Mouse (Mus musculus): ENCODE data around the gene Acvr1c. TPM values are rescaled to one million over a fixed set of nuclear protein-coding genes. Genes with fewer than 3 reads are reported as not detected.

Acvr1c gene
- 0.57 and 0.88 TPM in 2 replicates for polyA plus RNA-seq (2015; fragmentation: Nextera tagmentation; extraction: Ambion mirVana)

DNA sequence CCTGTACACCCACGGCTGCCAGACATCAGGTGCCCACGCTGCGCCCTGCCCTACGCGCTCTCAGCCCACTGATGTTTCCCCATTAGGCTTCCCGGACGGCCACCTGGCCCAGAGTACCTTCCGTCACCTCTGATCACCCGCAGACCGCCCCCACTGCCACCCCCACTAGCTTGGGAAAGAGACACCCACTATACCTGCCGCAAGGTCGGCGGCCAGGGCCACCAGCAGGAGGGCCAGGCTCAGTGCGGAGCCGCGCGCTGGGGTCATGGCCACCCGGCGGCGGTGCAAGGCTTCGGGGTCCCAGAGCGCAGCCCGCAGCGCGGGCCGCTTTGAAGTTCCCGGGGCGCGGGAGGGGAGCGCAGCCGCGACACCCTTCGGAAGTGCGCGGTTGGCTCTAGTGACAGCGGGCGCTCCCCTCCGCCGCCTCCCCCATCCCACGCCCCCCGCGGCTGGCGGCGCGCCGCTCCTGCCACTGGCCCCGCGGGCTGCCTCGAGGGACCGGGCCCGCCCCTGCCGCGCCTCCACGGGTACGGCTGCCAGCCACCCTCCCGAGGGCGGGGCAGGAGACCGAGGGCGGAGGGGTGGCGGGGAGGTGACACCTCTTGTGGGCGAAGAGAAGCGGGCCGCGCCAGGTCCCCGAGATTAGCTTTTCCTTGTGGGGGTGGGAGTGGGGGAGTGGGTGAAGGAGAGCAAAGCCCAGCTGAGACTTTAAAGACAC is at the start of gene Acvr1c:
Gene Acvr1c, minus strand, starts transcription at position 482 of the 718 bp plus-strand sequence.
- peak within 1 kb of the TSS; percentile 99 for H3K4me2 ChIP-seq
- H3K36me3 ChIP-seq (ENCODE audit: poor library complexity, severe bottlenecking): no peaks in the 10 kb centered on the region
- H3K27ac ChIP-seq: no peak within 1 kb of the TSS
- H3K9me3 ChIP-seq (replicated peaks): no peaks in the 10 kb centered on the region
- peak within 1 kb of the TSS; percentile 56 for H3K4me3 ChIP-seq
- peak within 1 kb of the TSS; percentile 68 for H3K9ac ChIP-seq
- peak; percentile 88 for ATAC-seq
- peaks cover 11% of the 10 kb centered on the region for H3K4me1 ChIP-seq
- WGBS: under 1% methylated on average over 47 of the region's 65 CpGs
- H3K27me3 ChIP-seq: peaks cover 16% of the 10 kb centered on the region; the same call in 1 of the 2 replicates

DNA sequence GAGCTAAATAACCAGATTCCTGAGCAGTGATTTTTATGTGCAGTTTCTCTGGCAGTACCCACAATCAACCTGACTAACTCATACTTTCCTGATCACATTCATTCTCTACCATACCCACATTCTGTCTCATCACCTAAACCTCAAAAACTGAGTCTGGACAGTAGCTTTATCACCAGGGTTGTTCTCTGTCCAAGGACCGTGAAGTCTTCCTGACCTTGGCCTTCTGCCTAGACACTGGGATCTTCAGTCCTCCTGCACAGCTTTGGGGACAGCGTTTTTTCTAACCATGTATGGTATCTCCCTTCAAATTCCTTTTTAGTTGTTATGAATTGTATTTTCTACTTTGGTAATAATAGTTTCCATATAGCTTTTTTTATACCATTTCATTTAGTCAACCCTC is 45.8 kb upstream of the Acvr1c start:
- no peak for ATAC-seq
- Histone ChIP-seq H3K4me3 (no peak overlapping the region), H3K27me3 (no peaks in the 10 kb centered on the region), H3K36me3 (ENCODE audit: poor library complexity, severe bottlenecking) (no peaks in the 10 kb centered on the region), H3K4me1 (no peaks in the 10 kb centered on the region), H3K9ac (no peak overlapping the region), H3K4me2 (no peak overlapping the region), H3K27ac (no peak overlapping the region), H3K9me3 (replicated peaks) (peaks cover 7% of the 10 kb centered on the region; the same call in 1 of the 2 replicates)
- WGBS: 86% methylated on average over 2 of the region's 2 CpGs

DNA sequence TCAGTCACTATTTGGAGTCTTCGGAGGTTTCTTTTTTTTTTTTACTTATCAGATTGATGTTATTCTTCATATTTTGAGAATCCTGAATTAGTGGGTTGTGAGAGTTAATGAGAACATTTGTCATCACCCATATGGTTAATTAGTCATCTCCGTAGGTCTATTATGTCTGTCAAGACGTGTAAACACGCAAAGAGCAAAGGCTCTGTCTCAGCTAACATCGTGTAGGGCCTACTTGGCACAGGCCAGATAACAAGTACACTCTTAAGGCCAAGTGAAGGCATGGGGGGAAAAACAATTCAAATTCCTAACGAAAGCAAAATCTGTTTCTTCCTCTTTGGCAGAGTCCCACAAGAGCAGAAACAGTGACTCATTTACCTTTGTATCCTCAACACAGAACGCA is 30.9 kb upstream of the Acvr1c start:
- H3K27ac ChIP-seq: no peak overlapping the region
- H3K9me3 ChIP-seq (replicated peaks): no peaks in the 10 kb centered on the region
- peak; percentile 65; the same call in 1 of the 2 replicates for ATAC-seq
- H3K4me3 ChIP-seq: no peak overlapping the region
- 65% methylated on average over 7 of the region's 7 CpGs for WGBS
- no peak overlapping the region for H3K4me2 ChIP-seq
- peaks cover 6% of the 10 kb centered on the region for H3K4me1 ChIP-seq
- H3K36me3 ChIP-seq (ENCODE audit: poor library complexity, severe bottlenecking): no peaks in the 10 kb centered on the region
- no peak overlapping the region for H3K9ac ChIP-seq
- no peaks in the 10 kb centered on the region for H3K27me3 ChIP-seq

DNA sequence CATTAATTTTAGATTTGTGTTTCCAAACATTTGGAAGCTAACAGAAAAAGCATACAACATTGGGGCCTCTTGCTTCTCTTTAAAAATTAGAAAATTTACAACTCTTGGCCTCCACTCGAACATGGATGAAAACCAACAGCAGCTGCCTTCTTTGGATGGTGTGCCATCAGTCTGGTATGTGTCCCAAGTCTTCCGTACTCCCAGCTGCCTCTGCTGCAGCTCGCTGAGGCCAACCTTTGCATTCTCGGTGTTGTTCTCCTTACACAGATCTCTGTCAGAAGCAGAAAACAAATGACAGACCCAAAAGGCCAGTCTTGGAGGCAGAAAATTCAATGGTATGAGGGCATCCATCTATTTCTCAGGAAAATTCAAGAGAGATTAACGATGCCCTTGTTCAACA is 22.3 kb upstream of the Acvr1c start:
- H3K36me3 ChIP-seq (ENCODE audit: poor library complexity, severe bottlenecking): no peaks in the 10 kb centered on the region
- peak; percentile 50; the same call in 1 of the 2 replicates for ATAC-seq
- H3K9me3 ChIP-seq (replicated peaks): no peaks in the 10 kb centered on the region
- WGBS: 56% methylated on average over 5 of the region's 5 CpGs
- peaks cover 36% of the 10 kb centered on the region for H3K4me1 ChIP-seq
- H3K4me3 ChIP-seq: no peak overlapping the region
- no peaks in the 10 kb centered on the region for H3K27me3 ChIP-seq
- no peak overlapping the region for H3K9ac ChIP-seq
- H3K27ac ChIP-seq: 0 out of 2 replicates have a peak overlapping the region, but pooled peaks have one; percentile 10
- no peak overlapping the region for H3K4me2 ChIP-seq

DNA sequence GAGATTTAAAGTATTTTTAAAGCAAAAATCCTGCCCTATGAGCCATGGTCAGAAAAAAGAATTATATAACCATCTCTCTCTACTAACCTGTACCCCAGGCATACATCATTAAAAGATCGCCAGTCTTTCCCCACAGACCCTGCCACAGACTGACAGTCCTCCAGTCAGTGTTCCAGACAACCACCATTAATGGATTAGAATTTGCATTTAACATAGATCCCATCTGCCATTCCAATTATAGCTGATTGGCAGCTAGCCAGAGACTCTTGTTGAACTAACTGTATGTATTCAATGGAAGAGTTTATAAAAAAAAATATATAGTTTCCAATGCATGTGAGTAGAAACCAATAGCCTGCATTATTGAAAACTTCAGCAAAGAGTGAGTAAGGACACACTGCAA is 21.8 kb upstream of the Acvr1c start:
- Histone ChIP-seq H3K4me1 (peaks cover 36% of the 10 kb centered on the region), H3K9me3 (replicated peaks) (no peaks in the 10 kb centered on the region), H3K4me2 (no peak overlapping the region), H3K4me3 (no peak overlapping the region), H3K9ac (no peak overlapping the region), H3K27me3 (no peaks in the 10 kb centered on the region), H3K27ac (no peak overlapping the region; the same call in 1 of the 2 replicates), H3K36me3 (ENCODE audit: poor library complexity, severe bottlenecking) (no peaks in the 10 kb centered on the region)
- ATAC-seq: peak; percentile 78
- 18% methylated on average over 1 of the region's 1 CpGs for WGBS

DNA sequence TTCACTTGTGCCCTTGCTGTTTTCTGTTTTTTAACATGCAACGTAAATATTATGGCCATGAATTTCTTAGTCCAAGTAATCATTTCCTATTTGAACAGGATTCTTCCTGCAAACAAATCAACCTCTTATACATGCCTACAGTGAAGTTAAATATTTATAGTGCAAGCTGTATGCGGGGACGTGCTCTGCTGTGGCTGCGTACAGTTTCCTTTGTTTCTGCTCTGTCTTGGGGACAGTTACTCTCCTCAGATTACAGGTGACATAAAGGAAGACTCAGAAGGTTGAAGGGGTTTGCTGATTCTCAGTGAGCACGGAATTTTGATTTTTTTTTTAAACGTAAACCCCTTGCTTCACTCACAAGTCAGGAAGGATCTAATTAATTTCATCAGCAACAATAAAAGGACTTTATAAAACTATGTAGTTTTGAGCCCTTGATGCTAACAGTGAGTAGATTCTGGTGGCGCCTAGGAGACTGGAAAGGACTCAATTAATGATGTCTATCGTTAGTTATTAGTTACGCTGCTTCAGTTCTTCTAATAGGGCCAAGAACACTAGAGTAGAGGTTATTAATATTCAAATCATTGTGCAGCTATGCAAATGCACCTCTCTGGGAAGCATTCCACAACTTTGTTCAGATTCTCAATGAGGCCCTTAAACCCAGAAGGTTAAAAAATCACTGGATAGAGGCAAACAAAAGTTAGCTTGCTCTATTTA is 19.9 kb upstream of the Acvr1c start:
- Histone ChIP-seq H3K9ac (no peak overlapping the region), H3K4me1 (peaks cover 36% of the 10 kb centered on the region), H3K27ac (no peak overlapping the region), H3K9me3 (replicated peaks) (no peaks in the 10 kb centered on the region), H3K4me2 (no peak overlapping the region), H3K27me3 (no peaks in the 10 kb centered on the region), H3K36me3 (ENCODE audit: poor library complexity, severe bottlenecking) (no peaks in the 10 kb centered on the region), H3K4me3 (no peak overlapping the region)
- ATAC-seq: peak; percentile 41; the same call in 1 of the 2 replicates
- WGBS: 38% methylated on average over 9 of the region's 9 CpGs

DNA sequence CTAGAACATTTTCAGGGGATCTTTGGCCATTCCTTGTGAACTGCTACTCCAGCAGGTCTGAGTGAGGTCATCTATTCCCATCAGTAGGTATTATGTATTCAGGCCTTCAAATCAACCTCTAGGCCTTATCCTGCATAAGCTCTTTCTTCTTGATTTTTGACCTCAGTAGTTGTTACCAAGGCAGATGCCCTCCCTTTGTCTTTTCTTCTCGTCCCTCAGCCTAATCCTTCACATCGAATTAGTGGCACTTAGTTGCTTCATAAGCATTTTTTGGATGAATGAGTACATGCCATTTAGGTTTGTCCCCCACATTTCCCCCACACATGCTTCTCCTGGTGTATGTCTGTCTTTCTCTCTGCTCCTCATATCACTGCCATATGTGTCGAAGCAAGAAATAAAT is 8.5 kb upstream of the Acvr1c start:
- H3K27ac ChIP-seq: no peak overlapping the region
- no peaks in the 10 kb centered on the region for H3K4me1 ChIP-seq
- H3K9me3 ChIP-seq (replicated peaks): no peaks in the 10 kb centered on the region
- H3K9ac ChIP-seq: no peak overlapping the region
- ATAC-seq: no peak
- no peak overlapping the region for H3K4me3 ChIP-seq
- no peak overlapping the region for H3K4me2 ChIP-seq
- no peaks in the 10 kb centered on the region for H3K27me3 ChIP-seq
- 59% methylated on average over 3 of the region's 3 CpGs for WGBS
- H3K36me3 ChIP-seq (ENCODE audit: poor library complexity, severe bottlenecking): no peaks in the 10 kb centered on the region

DNA sequence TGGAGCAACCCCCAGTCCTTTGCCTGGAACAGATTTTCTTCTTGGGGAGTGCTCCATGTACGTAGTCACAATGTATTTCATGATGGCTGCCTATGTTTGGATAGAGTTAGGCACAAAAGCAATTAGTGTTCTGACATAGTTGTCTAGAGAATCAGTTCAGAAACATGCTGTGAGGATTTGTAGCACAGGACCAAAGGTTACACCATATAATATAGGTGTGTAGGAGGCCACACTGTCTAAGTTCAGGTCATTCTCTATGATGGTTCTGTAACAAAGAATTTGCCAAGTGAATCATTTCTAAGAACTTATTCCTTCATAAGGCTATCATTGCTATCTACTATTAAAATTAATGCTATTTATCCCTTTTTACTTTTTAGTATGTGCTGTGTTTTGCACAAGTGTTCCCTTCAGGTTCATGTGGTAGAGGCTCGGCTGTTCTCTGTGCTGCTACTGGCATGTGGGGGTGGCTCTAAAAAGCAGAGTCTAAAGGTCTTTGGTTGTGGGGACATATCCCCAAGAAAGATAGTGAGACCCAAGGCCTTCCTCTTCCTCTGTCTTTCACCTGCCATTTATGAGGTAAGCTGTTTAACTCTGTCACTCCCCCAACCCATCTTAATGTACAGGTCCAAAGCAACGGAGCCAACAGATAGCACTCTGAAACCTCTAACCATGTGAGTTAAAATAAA is 3.8 kb upstream of the Acvr1c start:
- Histone ChIP-seq H3K4me3 (no peak overlapping the region), H3K9ac (no peak overlapping the region), H3K27ac (no peak overlapping the region), H3K27me3 (peaks cover 12% of the 10 kb centered on the region; the same call in 1 of the 2 replicates), H3K4me2 (no peak overlapping the region), H3K36me3 (ENCODE audit: poor library complexity, severe bottlenecking) (no peaks in the 10 kb centered on the region), H3K4me1 (peaks cover 11% of the 10 kb centered on the region), H3K9me3 (replicated peaks) (no peaks in the 10 kb centered on the region)
- no peak for ATAC-seq
- WGBS: 94% methylated on average over 3 of the region's 3 CpGs

DNA sequence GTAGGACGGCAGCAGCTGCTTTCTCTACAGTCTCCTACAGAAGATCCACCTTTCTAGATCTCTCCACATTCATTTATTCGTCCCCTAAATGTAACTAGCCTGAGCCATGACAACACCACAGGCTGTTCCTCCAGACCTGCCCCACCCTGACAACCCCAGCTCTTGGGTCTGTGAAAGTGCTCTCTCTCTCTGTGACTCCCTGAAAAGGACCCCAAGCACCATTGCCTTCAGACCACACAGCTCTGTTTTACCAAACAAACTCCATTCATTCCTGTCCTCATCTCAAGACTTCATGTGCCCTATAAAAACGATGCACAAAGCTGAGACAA is 401 bp upstream of the Acvr1c start:
- H3K36me3 ChIP-seq (ENCODE audit: poor library complexity, severe bottlenecking): no peaks in the 10 kb centered on the region
- H3K4me1 ChIP-seq: peaks cover 11% of the 10 kb centered on the region
- H3K4me2 ChIP-seq: peak overlapping the region; percentile 99
- H3K4me3 ChIP-seq: peak overlapping the region; percentile 56
- H3K9ac ChIP-seq: 0 out of 2 replicates have a peak overlapping the region, but pooled peaks have one; percentile 68
- peaks cover 16% of the 10 kb centered on the region; the same call in 1 of the 2 replicates for H3K27me3 ChIP-seq
- WGBS: 12% methylated on average over 3 of the region's 3 CpGs
- no peak overlapping the region for H3K27ac ChIP-seq
- no peak; the same call in 1 of the 2 replicates for ATAC-seq
- no peaks in the 10 kb centered on the region for H3K9me3 ChIP-seq (replicated peaks)

DNA sequence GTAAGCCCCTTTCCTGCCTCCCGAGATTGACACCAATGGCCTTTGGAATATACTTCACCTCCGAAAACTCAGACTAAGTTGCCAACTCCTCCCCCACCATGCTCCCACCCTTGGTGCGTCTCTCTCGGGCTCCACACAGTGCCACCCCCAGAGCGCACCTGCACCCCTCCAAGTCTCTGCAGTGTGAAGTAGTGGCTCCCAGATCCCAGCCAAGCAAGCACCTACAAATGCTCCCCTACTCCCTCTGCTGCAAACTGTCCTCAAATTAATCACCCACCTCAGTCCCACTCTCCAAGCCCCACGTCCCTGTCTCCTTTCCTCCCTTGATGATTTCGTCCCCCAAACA is 654 bp downstream of the Acvr1c start:
- Histone ChIP-seq H3K27ac (no peak overlapping the region), H3K4me1 (peaks cover 11% of the 10 kb centered on the region), H3K9me3 (replicated peaks) (no peaks in the 10 kb centered on the region), H3K4me3 (peak overlapping the region; percentile 56), H3K9ac (peak overlapping the region; percentile 68; the same call in 1 of the 2 replicates), H3K27me3 (peaks cover 16% of the 10 kb centered on the region; the same call in 1 of the 2 replicates), H3K36me3 (ENCODE audit: poor library complexity, severe bottlenecking) (no peaks in the 10 kb centered on the region), H3K4me2 (peak overlapping the region; percentile 99)
- peak; percentile 74 for ATAC-seq
- WGBS: 0% methylated on average over 7 of the region's 7 CpGs

DNA sequence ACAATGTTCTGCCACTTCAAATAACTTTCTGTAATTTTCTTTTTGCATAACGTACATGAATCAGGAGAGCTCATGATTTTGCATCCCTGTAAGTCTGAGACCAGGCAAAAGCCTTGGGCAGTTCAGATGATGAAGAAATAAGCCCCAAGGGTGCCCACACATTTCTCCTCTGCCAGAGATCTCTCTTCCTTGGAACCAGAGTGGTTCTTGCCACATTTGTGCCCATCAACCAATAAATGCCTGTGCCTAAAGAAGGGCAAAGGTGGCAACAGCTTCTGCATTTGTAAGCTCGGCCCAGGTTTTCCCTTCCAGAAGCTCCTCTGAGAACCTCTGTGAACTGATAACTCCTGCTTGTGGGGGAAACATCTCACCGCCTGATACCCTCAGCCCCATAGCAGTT is 3.3 kb downstream of the Acvr1c start:
- H3K4me2 ChIP-seq: no peak overlapping the region
- no peak overlapping the region for H3K27ac ChIP-seq
- H3K36me3 ChIP-seq (ENCODE audit: poor library complexity, severe bottlenecking): no peaks in the 10 kb centered on the region
- no peaks in the 10 kb centered on the region for H3K9me3 ChIP-seq (replicated peaks)
- peaks cover 16% of the 10 kb centered on the region; the same call in 1 of the 2 replicates for H3K27me3 ChIP-seq
- 90% methylated on average over 3 of the region's 3 CpGs for WGBS
- no peak overlapping the region for H3K9ac ChIP-seq
- H3K4me1 ChIP-seq: peaks cover 11% of the 10 kb centered on the region
- ATAC-seq: no peak
- H3K4me3 ChIP-seq: no peak overlapping the region

DNA sequence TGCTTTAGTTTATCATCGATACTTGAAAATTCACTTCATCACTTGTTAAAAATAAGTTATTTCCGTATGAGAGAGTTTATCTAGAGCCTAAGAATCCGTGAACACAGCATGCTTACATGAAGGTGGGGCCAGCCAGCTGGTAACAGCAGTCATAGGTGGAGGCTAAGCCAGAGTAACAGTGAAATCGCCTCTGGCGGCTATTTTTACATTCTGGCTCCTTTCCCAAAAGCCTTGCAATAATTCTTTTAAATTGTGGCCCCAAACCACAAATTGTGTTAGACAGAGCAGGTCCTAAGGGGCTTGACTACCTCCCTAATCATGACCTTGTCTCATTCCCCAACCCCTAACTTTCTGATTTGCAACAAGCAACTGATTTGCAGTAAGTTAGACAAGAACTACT is 4.8 kb downstream of the Acvr1c start:
- Histone ChIP-seq H3K36me3 (ENCODE audit: poor library complexity, severe bottlenecking) (no peaks in the 10 kb centered on the region), H3K4me2 (no peak overlapping the region), H3K4me1 (peaks cover 9% of the 10 kb centered on the region), H3K27ac (no peak overlapping the region), H3K4me3 (no peak overlapping the region), H3K9me3 (replicated peaks) (no peaks in the 10 kb centered on the region), H3K27me3 (peaks cover 14% of the 10 kb centered on the region; the same call in 1 of the 2 replicates), H3K9ac (no peak overlapping the region)
- no peak for ATAC-seq
- 83% methylated on average over 5 of the region's 5 CpGs for WGBS
